Mouse (Mus musculus): Measurements from ENCODE around the gene Ddah1. TPM values are rescaled to one million over a fixed set of nuclear protein-coding genes. Genes with fewer than 3 reads are reported as not detected.
A peak's percentile ranks its signal among the peaks of the same experiment; 100 is the strongest.
"Not testable (repeated sequence)": the region's sequence is repeated elsewhere in the genome, so short reads cannot be mapped to it uniquely, and the experiment has no call there.

Ddah1 gene
- polyA plus RNA-seq, 1 experiment from 2014 or later, result 55.7 TPM

GRCm38 (mm10) chr3:145897749-145898148 is 139.3 kb downstream of the Ddah1 start:
- H3K9me3 ChIP-seq, result no peaks in the 10 kb centered on the region
- no peaks in the 10 kb centered on the region for H3K36me3 ChIP-seq
- no peak overlapping the region for H3K9ac ChIP-seq
- no peak overlapping the region for H3K4me3 ChIP-seq
- no peaks in the 10 kb centered on the region for H3K27me3 ChIP-seq
- H3K4me1 ChIP-seq, result no peaks in the 10 kb centered on the region
- no peak for ATAC-seq (ENCODE audit: low FRiP score, low read depth)
- 81% methylated on average over 11 of the region's 11 CpGs for WGBS
- no peak overlapping the region for H3K27ac ChIP-seq
- H3K4me2 ChIP-seq (replicated peaks), result no peak overlapping the region

GRCm38 (mm10) chr3:145899832-145900231 is 141.4 kb downstream of the Ddah1 start:
- 78% methylated on average over 8 of the region's 8 CpGs for WGBS

GRCm38 (mm10) chr3:145903530-145903929 is 145.1 kb downstream of the Ddah1 start:
- Histone ChIP-seq H3K9ac (no peak overlapping the region), H3K4me2 (replicated peaks) (no peak overlapping the region), H3K36me3 (no peaks in the 10 kb centered on the region), H3K4me1 (0 out of 2 replicates have a peak, but pooled peaks cover 5% of the 10 kb centered on the region), H3K27ac (no peak overlapping the region), H3K4me3 (no peak overlapping the region), H3K27me3 (no peaks in the 10 kb centered on the region), H3K9me3 (no peaks in the 10 kb centered on the region)
- ATAC-seq (ENCODE audit: low FRiP score, low read depth), result no peak
- WGBS, result 85% methylated on average over 8 of the region's 8 CpGs

More at GRCm38 (mm10) chr3:145899832-145900231, 141.4 kb downstream of the Ddah1 start:
- no peaks in the 10 kb centered on the region for H3K36me3 ChIP-seq
- no peaks in the 10 kb centered on the region for H3K9me3 ChIP-seq
- H3K4me2 ChIP-seq (replicated peaks), result no peak overlapping the region
- H3K9ac ChIP-seq, result no peak overlapping the region
- no peaks in the 10 kb centered on the region for H3K4me1 ChIP-seq
- H3K27ac ChIP-seq, result no peak overlapping the region
- no peak overlapping the region for H3K4me3 ChIP-seq
- H3K27me3 ChIP-seq, result no peaks in the 10 kb centered on the region
- no peak for ATAC-seq (ENCODE audit: low FRiP score, low read depth)

- H3K4me2 ChIP-seq (replicated peaks), result peak overlapping the region; percentile 53
- H3K27ac ChIP-seq, result no peak overlapping the region
- no peak overlapping the region for H3K4me3 ChIP-seq
- WGBS, result 51% methylated on average over 22 of the region's 22 CpGs
- 0 out of 2 replicates have a peak, but pooled peaks cover 5% of the 10 kb centered on the region for H3K4me1 ChIP-seq
- H3K27me3 ChIP-seq, result no peaks in the 10 kb centered on the region
- peak; percentile 29; the same call in 1 of the 2 replicates for ATAC-seq (ENCODE audit: low FRiP score, low read depth)
- H3K9ac ChIP-seq, result no peak overlapping the region
- no peaks in the 10 kb centered on the region for H3K9me3 ChIP-seq
- H3K36me3 ChIP-seq, result no peaks in the 10 kb centered on the region
These were observed 146.6 kb downstream of the Ddah1 start for GRCm38 (mm10) chr3:145904850-145905776.

GRCm38 (mm10) chr3:145906582-145906981 is 148.1 kb downstream of the Ddah1 start:
- Histone ChIP-seq H3K4me3 (no peak overlapping the region), H3K9ac (no peak overlapping the region), H3K4me2 (replicated peaks) (no peak overlapping the region), H3K4me1 (0 out of 2 replicates have a peak, but pooled peaks cover 5% of the 10 kb centered on the region), H3K27ac (no peak overlapping the region), H3K36me3 (no peaks in the 10 kb centered on the region), H3K27me3 (no peaks in the 10 kb centered on the region), H3K9me3 (no peaks in the 10 kb centered on the region)
- no peak for ATAC-seq (ENCODE audit: low FRiP score, low read depth)
- 88% methylated on average over 9 of the region's 9 CpGs for WGBS

- Histone ChIP-seq H3K4me2 (replicated peaks) (no peak overlapping the region), H3K27me3 (no peaks in the 10 kb centered on the region), H3K27ac (no peak overlapping the region), H3K9me3 (no peaks in the 10 kb centered on the region), H3K4me1 (no peaks in the 10 kb centered on the region), H3K4me3 (no peak overlapping the region), H3K36me3 (no peaks in the 10 kb centered on the region), H3K9ac (no peak overlapping the region)
- WGBS, result 72% methylated on average over 7 of the region's 7 CpGs
- ATAC-seq (ENCODE audit: low FRiP score, low read depth), result no peak
These were observed 154.0 kb downstream of the Ddah1 start for GRCm38 (mm10) chr3:145912512-145912911.

- no peaks in the 10 kb centered on the region for H3K4me1 ChIP-seq
- no peak overlapping the region for H3K4me3 ChIP-seq
- no peak overlapping the region for H3K4me2 ChIP-seq (replicated peaks)
- no peaks in the 10 kb centered on the region for H3K27me3 ChIP-seq
- 89% methylated on average over 6 of the region's 6 CpGs for WGBS
- no peak overlapping the region for H3K27ac ChIP-seq
- ATAC-seq (ENCODE audit: low FRiP score, low read depth), result no peak
- peaks cover 2% of the 10 kb centered on the region for H3K9me3 ChIP-seq
- H3K36me3 ChIP-seq, result no peaks in the 10 kb centered on the region
- no peak overlapping the region for H3K9ac ChIP-seq
These were observed 154.8 kb downstream of the Ddah1 start for GRCm38 (mm10) chr3:145913263-145913662.

- not testable (repeated sequence) for H3K27me3 ChIP-seq; H3K9ac ChIP-seq; ATAC-seq (ENCODE audit: low FRiP score, low read depth); H3K36me3 ChIP-seq; H3K4me1 ChIP-seq; H3K27ac ChIP-seq; H3K4me2 ChIP-seq (replicated peaks); H3K9me3 ChIP-seq; H3K4me3 ChIP-seq
- WGBS, result 70% methylated on average over 7 of the region's 7 CpGs
These were observed 155.5 kb downstream of the Ddah1 start for GRCm38 (mm10) chr3:145913942-145914341.

GRCm38 (mm10) chr3:145916374-145916773 is 157.9 kb downstream of the Ddah1 start:
- no peaks in the 10 kb centered on the region for H3K27me3 ChIP-seq
- no peaks in the 10 kb centered on the region for H3K36me3 ChIP-seq
- H3K27ac ChIP-seq, result no peak overlapping the region
- H3K4me1 ChIP-seq, result no peaks in the 10 kb centered on the region
- WGBS, result 89% methylated on average over 5 of the region's 5 CpGs
- no peak for ATAC-seq (ENCODE audit: low FRiP score, low read depth)
- no peak overlapping the region for H3K4me3 ChIP-seq
- H3K9me3 ChIP-seq, result peaks cover 9% of the 10 kb centered on the region
- no peak overlapping the region for H3K9ac ChIP-seq
- no peak overlapping the region for H3K4me2 ChIP-seq (replicated peaks)

- no peak overlapping the region for H3K9ac ChIP-seq
- ATAC-seq (ENCODE audit: low FRiP score, low read depth), result no peak
- no peaks in the 10 kb centered on the region for H3K4me1 ChIP-seq
- no peaks in the 10 kb centered on the region for H3K36me3 ChIP-seq
- no peak overlapping the region for H3K4me2 ChIP-seq (replicated peaks)
- WGBS, result 85% methylated on average over 4 of the region's 4 CpGs
- no peak overlapping the region for H3K27ac ChIP-seq
- H3K27me3 ChIP-seq, result no peaks in the 10 kb centered on the region
- H3K4me3 ChIP-seq, result no peak overlapping the region
- peaks cover 9% of the 10 kb centered on the region for H3K9me3 ChIP-seq
These were observed 158.4 kb downstream of the Ddah1 start for GRCm38 (mm10) chr3:145916826-145917225.

GRCm38 (mm10) chr3:145922019-145922854 is 163.8 kb downstream of the Ddah1 start, which contains the start of gene Bcl10:
Gene Bcl10 (plus strand): TSS chr3:145922804.
- Histone ChIP-seq H3K9me3 (peaks cover 9% of the 10 kb centered on the region), H3K4me3 (peak within 1 kb of the TSS; percentile 90), H3K4me1 (peaks cover 19% of the 10 kb centered on the region), H3K27me3 (no peaks in the 10 kb centered on the region), H3K36me3 (no peaks in the 10 kb centered on the region), H3K9ac (peak within 1 kb of the TSS; percentile 14; the same call in 1 of the 2 replicates), H3K27ac (peak within 1 kb of the TSS; percentile 82; the same call in 1 of the 2 replicates), H3K4me2 (replicated peaks) (peak within 1 kb of the TSS; percentile 58)
- 32% methylated on average over 11 of the region's 11 CpGs for WGBS
- ATAC-seq (ENCODE audit: low FRiP score, low read depth), result no peak

- 63% methylated on average over 3 of the region's 3 CpGs for WGBS
- H3K27ac ChIP-seq, result no peak overlapping the region; the same call in 1 of the 2 replicates
- no peak overlapping the region for H3K9ac ChIP-seq
- H3K27me3 ChIP-seq, result no peaks in the 10 kb centered on the region
- ATAC-seq (ENCODE audit: low FRiP score, low read depth), result no peak
- H3K9me3 ChIP-seq, result peaks cover 9% of the 10 kb centered on the region
- H3K4me2 ChIP-seq (replicated peaks), result 0 out of 2 replicates have a peak overlapping the region, but pooled peaks have one; percentile 58
- peaks cover 19% of the 10 kb centered on the region for H3K4me1 ChIP-seq
- peaks cover 5% of the 10 kb centered on the region for H3K36me3 ChIP-seq
- no peak overlapping the region for H3K4me3 ChIP-seq
These were observed 164.5 kb downstream of the Ddah1 start for GRCm38 (mm10) chr3:145922971-145923370.

Measured in limb, embryonic 13.5 days (tissue).